Mouse (Mus musculus) liver, embryonic 14.5 days (tissue): ENCODE measurements at regions not wholly inside any gene's neighbourhood (a gene's known extent, or its start where the extent isn't known, plus 50 kb on each side); places are given as distances from the start of the nearest gene placed in this dataset.

ENCODE experiments used
- ATAC-seq: fragments of 200-750 bp; cut with Nextera tagmentation; 2 replicates; pipeline ENCODE4 v1.8.0; 2017; ENCODE audit warnings: moderate number of reproducible peaks, mild to moderate bottlenecking, moderate library complexity; ENCODE audit not compliant: insufficient read depth
- DNase-seq, 3 experiments: peaks; one replicate each; pipeline ENCODE4 v3.0.0-alpha.2; 2012 to 2013; ENCODE audit warnings: low read depth in 3 of 3, low spot score in 3 of 3
- H3K27ac ChIP-seq: fragments of 300-500 bp; sonication (generic); 2 replicates; pipeline ENCODE4 v1.5.1; 2014; ENCODE audit warnings: moderate library complexity, mild to moderate bottlenecking, control low read depth, inconsistent platforms
- H3K27me3 ChIP-seq: fragments of 300-500 bp; sonication (generic); 2 replicates; pipeline ENCODE4 v1.6.1; 2014; ENCODE audit warnings: mild to moderate bottlenecking, low read length, moderate library complexity; ENCODE audit not compliant: control insufficient read depth, insufficient read depth
- H3K36me3 ChIP-seq: fragments of 300-500 bp; sonication (generic); replicated peaks from 2 replicates; pipeline ENCODE4 v1.6.1; 2014; ENCODE audit warnings: low read depth; ENCODE audit not compliant: control insufficient read depth, insufficient read depth
- H3K4me1 ChIP-seq, 2 experiments: fragments of 200-500 bp in 1 of 2; fragments of 300-500 bp in 1 of 2; sonication (generic) in 1 of 2; replicated peaks; 2 replicates each; pipeline ENCODE4 v1.6.1; 2012 to 2014; ENCODE audit warnings: antibody characterized with exemption in 1 of 2, inconsistent platforms in 1 of 2, low read length in 1 of 2; ENCODE audit not compliant: control insufficient read depth in 2 of 2, insufficient read depth in 2 of 2
- H3K4me2 ChIP-seq: fragments of 300-500 bp; sonication (generic); 2 replicates; pipeline ENCODE4 v1.6.1; 2014; ENCODE audit warnings: low read depth, mild to moderate bottlenecking, control low read depth, moderate library complexity
- H3K4me3 ChIP-seq, 2 experiments: fragments of 200-500 bp in 1 of 2; fragments of 300-500 bp in 1 of 2; sonication (generic) in 1 of 2; 2 replicates each; pipeline ENCODE4 v1.5.1; 2012 to 2014; ENCODE audit warnings: low read depth in 2 of 2, low read length in 2 of 2, mild to moderate bottlenecking in 2 of 2, control low read depth in 1 of 2, inconsistent platforms in 1 of 2, moderate library complexity in 1 of 2; ENCODE audit not compliant: insufficient read depth in 1 of 2
- H3K9ac ChIP-seq: fragments of 300-500 bp; sonication (generic); replicated peaks from 2 replicates; pipeline ENCODE4 v1.6.1; 2014; ENCODE audit warnings: mild to moderate bottlenecking, control low read depth, moderate library complexity
- H3K9me3 ChIP-seq: fragments of 300-500 bp; sonication (generic); 2 replicates; pipeline ENCODE4 v1.6.1; 2016; ENCODE audit warnings: low read length, mixed read lengths; ENCODE audit not compliant: control insufficient read depth
- CTCF ChIP-seq: IDR thresholded peaks from 2 replicates; pipeline ENCODE4 v1.5.1; 2016; ENCODE audit warnings: antibody characterized with exemption, low read depth, control low read depth
- EP300 ChIP-seq: IDR thresholded peaks from 2 replicates; pipeline ENCODE4 v1.6.1; 2016; ENCODE audit warnings: antibody characterized with exemption, low read depth
- WGBS: fragments of 180-500 bp; shearing (Covaris S2); extraction: QIAGEN DNeasy Blood & Tissue Kit; methylation state at CpG from one replicate; pipeline ENCODE4 v1.1.7; 2014; ENCODE audit not compliant: insufficient replicate concordance; 5-methylcytosine and 5-hydroxymethylcytosine counted together

- Histone ChIP-seq H3K9ac (no peak overlapping the region), H3K36me3 (no peaks in the 10 kb centered on the region), H3K4me2 (no peak overlapping the region), H3K4me3 (no peak overlapping the region), H3K27ac (no peak overlapping the region), H3K9me3 (no peaks in the 10 kb centered on the region), H3K27me3 (no peaks in the 10 kb centered on the region), H3K4me1 (no peaks in the 10 kb centered on the region)
- TF ChIP-seq EP300 = no peak
- no peak for TF ChIP-seq CTCF
- DNase-seq (no peak), ATAC-seq (0 out of 2 replicates have a peak, but pooled peaks have one; percentile 18)
- WGBS = 78% methylated on average over 2 of the region's 2 CpGs
Measured at GRCm38 (mm10) chr3:150846029-150846428, 591.7 kb upstream of the Adgrl4 start.

DNA sequence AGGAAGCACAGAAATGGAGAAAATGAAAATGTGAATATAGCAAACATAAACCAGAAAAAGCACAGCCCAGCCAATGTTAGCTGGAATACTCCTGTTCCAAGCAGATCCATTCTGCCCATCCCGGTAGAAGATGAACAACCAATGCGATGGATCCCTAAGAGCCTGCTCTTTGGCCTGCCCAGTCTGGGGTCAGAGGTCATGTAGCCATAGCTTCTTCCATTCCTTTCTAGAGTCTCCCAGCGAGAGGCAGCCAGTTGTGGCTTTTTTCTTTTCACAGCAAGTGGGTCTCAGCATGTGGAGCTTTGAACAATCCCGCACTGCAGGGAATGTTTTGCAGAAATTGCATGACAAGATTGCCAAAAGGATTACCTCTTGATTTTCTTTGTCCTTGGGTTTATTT, 585.6 kb upstream of the Adgrl4 start:
- no peaks in the 10 kb centered on the region for H3K36me3 ChIP-seq
- no peaks in the 10 kb centered on the region for H3K9me3 ChIP-seq
- H3K4me2 ChIP-seq = no peak overlapping the region
- 56% methylated on average over 4 of the region's 4 CpGs for WGBS
- no peak overlapping the region for H3K9ac ChIP-seq
- H3K27me3 ChIP-seq = no peaks in the 10 kb centered on the region
- no peak for TF ChIP-seq CTCF
- no peak for TF ChIP-seq EP300
- H3K27ac ChIP-seq = no peak overlapping the region
- H3K4me3 ChIP-seq = no peak overlapping the region
- ATAC-seq (no peak), DNase-seq (no peak)
- H3K4me1 ChIP-seq = no peaks in the 10 kb centered on the region

GRCm38 (mm10) chr3:150896668-150897067, 541.0 kb upstream of the Adgrl4 start:
- no peaks in the 10 kb centered on the region for H3K4me1 ChIP-seq
- ATAC-seq (no peak), DNase-seq (no peak)
- no peaks in the 10 kb centered on the region for H3K36me3 ChIP-seq
- H3K27ac ChIP-seq = no peak overlapping the region
- no peak overlapping the region for H3K9ac ChIP-seq
- H3K9me3 ChIP-seq = no peaks in the 10 kb centered on the region
- 46% methylated on average over 2 of the region's 2 CpGs for WGBS
- H3K4me3 ChIP-seq = no peak overlapping the region
- no peak overlapping the region for H3K4me2 ChIP-seq
- H3K27me3 ChIP-seq = no peaks in the 10 kb centered on the region
- TF ChIP-seq EP300 (no peak), CTCF (no peak)

GRCm38 (mm10) chr3:150910091-150910490, 527.6 kb upstream of the Adgrl4 start:
- no peak overlapping the region for H3K4me3 ChIP-seq
- WGBS = 66% methylated on average over 2 of the region's 2 CpGs
- H3K9me3 ChIP-seq = no peaks in the 10 kb centered on the region
- no peak overlapping the region for H3K27ac ChIP-seq
- H3K27me3 ChIP-seq = no peaks in the 10 kb centered on the region
- H3K36me3 ChIP-seq = no peaks in the 10 kb centered on the region
- TF ChIP-seq EP300 (no peak), CTCF (no peak)
- H3K9ac ChIP-seq = no peak overlapping the region
- no peak for ATAC-seq
- H3K4me2 ChIP-seq = no peak overlapping the region
- no peak for DNase-seq
- no peaks in the 10 kb centered on the region for H3K4me1 ChIP-seq

- TF ChIP-seq EP300 = no peak
- TF ChIP-seq CTCF = no peak
- no peak for ATAC-seq
- WGBS = 32% methylated on average over 1 of the region's 1 CpGs
Measured at GRCm38 (mm10) chr3:150954897-150955296, 482.8 kb upstream of the Adgrl4 start.

More at GRCm38 (mm10) chr3:150954897-150955296, 482.8 kb upstream of the Adgrl4 start:
- Histone ChIP-seq H3K4me3 (no peak overlapping the region), H3K27ac (no peak overlapping the region), H3K9ac (no peak overlapping the region), H3K27me3 (no peaks in the 10 kb centered on the region), H3K9me3 (no peaks in the 10 kb centered on the region), H3K4me2 (no peak overlapping the region), H3K36me3 (no peaks in the 10 kb centered on the region), H3K4me1 (no peaks in the 10 kb centered on the region)
- DNase-seq = no peak
